Mouse (Mus musculus) thymus, adult 2 months (tissue): ENCODE results near the gene Actr2. TPM values are rescaled to one million over a fixed set of nuclear protein-coding genes. Genes with fewer than 3 reads are reported as not detected.
"Not testable (repeated sequence)": the region's sequence is repeated elsewhere in the genome, so short reads cannot be mapped to it uniquely, and the experiment has no call there.

ENCODE experiments used
- DNase-seq: peaks from one replicate; pipeline ENCODE4 v3.0.0; 2021
- H3K27ac ChIP-seq: fragments of 200-500 bp; 2 replicates; pipeline ENCODE4 v1.5.1; 2012; ENCODE audit warnings: low read length, control low read depth; ENCODE audit not compliant: control insufficient read depth, insufficient read depth
- H3K27me3 ChIP-seq: fragments of 200-500 bp; 2 replicates; pipeline ENCODE4 v1.6.1; 2012; ENCODE audit warnings: mild to moderate bottlenecking, low read length, moderate library complexity, mixed read lengths; ENCODE audit not compliant: control insufficient read depth, insufficient read depth
- H3K36me3 ChIP-seq: fragments of 200-500 bp; 2 replicates; pipeline ENCODE4 v1.6.1; 2012; ENCODE audit warnings: mild to moderate bottlenecking, low read length, moderate library complexity; ENCODE audit not compliant: control insufficient read depth, insufficient read depth
- H3K4me1 ChIP-seq: fragments of 200-500 bp; replicated peaks from 2 replicates; pipeline ENCODE4 v1.6.1; 2012; ENCODE audit warnings: low read length; ENCODE audit not compliant: control insufficient read depth, insufficient read depth
- H3K4me3 ChIP-seq: fragments of 200-500 bp; 2 replicates; pipeline ENCODE4 v1.5.1; 2012; ENCODE audit warnings: mild to moderate bottlenecking, low read length, control low read depth, moderate library complexity; ENCODE audit not compliant: control insufficient read depth, insufficient read depth
- CTCF ChIP-seq: fragments of 200-500 bp; IDR thresholded peaks from 2 replicates; pipeline ENCODE4 v1.5.1; 2012; ENCODE audit warnings: mild to moderate bottlenecking, control low read depth, low read length, moderate library complexity, borderline replicate concordance; ENCODE audit not compliant: control insufficient read depth, poor library complexity, insufficient read depth; ENCODE audit errors: extremely low read depth
- POLR2A ChIP-seq: fragments of 200-500 bp; IDR thresholded peaks from 2 replicates; pipeline ENCODE4 v1.6.1; 2012; ENCODE audit warnings: mild to moderate bottlenecking, low read length, control low read depth, moderate library complexity; ENCODE audit not compliant: control insufficient read depth, poor library complexity, insufficient read depth; ENCODE audit errors: extremely low read depth
- WGBS: fragments of 180-500 bp; shearing (Covaris S2); methylation state at CpG from one replicate; pipeline ENCODE4 v1.1.7; 2018; 5-methylcytosine and 5-hydroxymethylcytosine counted together
- polyA plus RNA-seq: library from polyadenylated mRNA; depleted of rRNA; stranded (reverse); fragments of >200 nt; gene quantifications from 2 replicates; pipeline ENCODE4 v1.2.3, GENCODE M21; 2012

The Actr2 gene
- polyA plus RNA-seq, 1 experiment = 41.7 TPM

- Histone ChIP-seq H3K36me3 (no peaks in the 10 kb centered on the region), H3K27ac (no peak overlapping the region), H3K4me3 (no peak overlapping the region), H3K27me3 (no peaks in the 10 kb centered on the region), H3K4me1 (no peaks in the 10 kb centered on the region)
- DNase-seq = no peak
- 92% methylated on average over 9 of the region's 9 CpGs for WGBS
- no peak for TF ChIP-seq CTCF
- TF ChIP-seq POLR2A = no peak
Observed at GRCm38 (mm10) chr11:20144536-20145263, 32.0 kb upstream of the Actr2 start.

DNA sequence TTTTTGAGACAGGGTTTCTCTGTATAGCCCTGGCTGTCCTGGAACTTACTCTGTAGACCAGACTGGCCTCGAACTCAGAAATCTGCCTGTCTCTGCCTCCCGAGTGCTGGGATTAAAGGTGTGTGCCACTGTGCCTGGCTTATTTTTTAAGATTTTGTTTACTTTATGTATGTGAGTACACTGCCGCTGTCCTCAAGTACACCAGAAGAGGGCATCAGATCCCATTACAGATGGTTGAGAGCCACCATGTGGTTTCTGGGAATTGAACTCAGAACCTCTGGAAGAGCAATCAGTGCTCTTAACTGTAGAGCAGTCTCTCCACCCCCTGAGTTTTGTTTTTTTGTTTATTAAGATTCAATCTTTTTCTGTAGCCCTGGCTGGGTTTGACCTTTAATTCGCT, 31.0 kb upstream of the Actr2 start:
- H3K27ac ChIP-seq, H3K4me1 ChIP-seq, H3K36me3 ChIP-seq, H3K27me3 ChIP-seq, H3K4me3 ChIP-seq: not testable (repeated sequence)
- peak; percentile 27 for DNase-seq
- WGBS = 94% methylated on average over 4 of the region's 4 CpGs

DNA sequence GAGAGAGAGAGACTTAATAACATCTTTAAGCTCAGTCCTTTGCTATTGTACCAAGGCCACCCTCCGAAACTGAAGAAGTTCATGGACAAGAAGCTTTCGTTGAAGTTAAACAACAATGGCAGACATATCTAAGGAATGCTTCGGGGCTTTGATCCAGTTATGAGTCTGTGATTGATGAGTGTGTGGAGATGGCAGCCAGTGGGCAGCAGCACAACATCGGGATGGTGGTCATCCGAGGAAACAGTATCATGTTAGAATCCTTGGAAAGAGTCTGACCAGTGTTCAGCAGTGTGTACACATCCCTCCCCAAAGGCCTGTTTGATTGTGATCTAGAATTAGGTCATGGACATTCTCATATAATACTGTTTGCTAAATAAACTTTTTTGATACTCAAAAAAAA, 29.8 kb upstream of the Actr2 start:
- DNase-seq = no peak
- Histone ChIP-seq H3K27ac (no peak overlapping the region), H3K36me3 (no peaks in the 10 kb centered on the region), H3K27me3 (no peaks in the 10 kb centered on the region), H3K4me1 (no peaks in the 10 kb centered on the region), H3K4me3 (no peak overlapping the region)
- TF ChIP-seq POLR2A (no peak), CTCF (no peak)
- over 99% methylated on average over 5 of the region's 5 CpGs for WGBS

GRCm38 (mm10) chr11:20140286-20140685, 27.6 kb upstream of the Actr2 start:
- Histone ChIP-seq H3K27me3 (no peaks in the 10 kb centered on the region), H3K36me3 (no peaks in the 10 kb centered on the region), H3K4me3 (no peak overlapping the region), H3K27ac (no peak overlapping the region), H3K4me1 (no peaks in the 10 kb centered on the region)
- whole genome bisulfite sequencing = 95% methylated on average over 5 of the region's 5 CpGs
- TF ChIP-seq CTCF = no peak
- TF ChIP-seq POLR2A = no peak
- DNase-seq = no peak

DNA sequence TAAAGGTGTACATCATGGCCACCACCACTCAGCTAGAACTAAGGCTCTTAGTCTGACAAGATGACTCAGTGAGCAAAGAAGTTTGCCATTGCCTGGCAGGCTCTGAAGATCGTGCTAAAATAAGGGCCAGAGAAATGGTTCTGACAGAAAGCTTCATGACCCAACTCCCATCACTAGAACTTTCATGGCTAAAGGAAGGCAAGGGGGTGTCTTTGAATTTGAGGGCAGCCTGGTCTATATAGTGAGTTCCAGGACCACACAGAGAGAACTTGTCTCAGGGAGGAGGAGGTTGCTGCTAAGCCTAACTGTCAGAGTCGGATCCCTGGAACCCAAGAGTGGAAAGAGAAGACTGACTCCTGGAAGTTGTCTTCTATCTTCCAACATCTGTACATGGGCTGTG, 27.0 kb upstream of the Actr2 start:
- H3K4me1 ChIP-seq = no peaks in the 10 kb centered on the region
- no peaks in the 10 kb centered on the region for H3K36me3 ChIP-seq
- no peak for DNase-seq
- TF ChIP-seq CTCF = no peak
- TF ChIP-seq POLR2A = no peak
- no peaks in the 10 kb centered on the region for H3K27me3 ChIP-seq
- no peak overlapping the region for H3K27ac ChIP-seq
- H3K4me3 ChIP-seq = no peak overlapping the region
- 94% methylated on average over 2 of the region's 2 CpGs for WGBS

DNA sequence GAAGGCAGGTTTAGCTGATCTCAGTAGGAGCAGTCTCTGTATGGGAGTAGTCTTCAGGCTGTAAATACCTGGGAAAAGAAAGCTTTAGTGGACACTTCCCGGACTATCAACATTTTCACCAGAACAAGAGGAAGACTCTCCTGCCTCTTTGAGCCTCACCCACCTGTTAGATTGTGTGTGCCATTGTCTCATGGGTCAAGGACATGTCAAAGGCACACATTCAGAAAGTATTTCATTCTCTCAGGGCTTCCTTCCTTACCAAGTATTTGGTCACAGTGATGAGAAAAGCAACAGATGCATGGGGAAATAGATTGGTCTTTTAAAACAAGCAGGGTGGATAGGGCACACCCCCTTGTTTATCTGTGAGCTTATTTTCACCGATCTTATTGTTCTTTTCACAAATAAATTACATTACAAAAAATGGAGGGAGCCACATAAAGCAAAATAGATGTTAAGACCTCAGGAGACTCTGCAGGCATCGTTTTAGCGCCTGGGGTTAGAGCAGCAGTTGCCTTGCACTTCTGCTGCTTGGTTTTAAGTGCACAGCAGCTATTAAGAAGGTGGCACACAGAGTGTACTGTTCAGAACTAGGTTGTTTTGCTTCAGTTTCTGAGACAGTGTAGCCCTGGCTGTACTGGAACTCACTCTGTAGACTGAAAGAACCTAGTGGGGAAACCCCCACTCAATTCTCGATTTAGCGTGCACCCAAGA, 25.9 kb upstream of the Actr2 start:
- no peaks in the 10 kb centered on the region for H3K4me1 ChIP-seq
- H3K4me3 ChIP-seq = no peak overlapping the region
- H3K36me3 ChIP-seq = no peaks in the 10 kb centered on the region
- WGBS = 98% methylated on average over 6 of the region's 6 CpGs
- no peaks in the 10 kb centered on the region for H3K27me3 ChIP-seq
- no peak for DNase-seq
- no peak overlapping the region for H3K27ac ChIP-seq
- TF ChIP-seq CTCF = no peak
- TF ChIP-seq POLR2A = no peak

- WGBS = 87% methylated on average over 2 of the region's 2 CpGs
- H3K27me3 ChIP-seq = no peaks in the 10 kb centered on the region
- no peak overlapping the region for H3K27ac ChIP-seq
- no peaks in the 10 kb centered on the region for H3K36me3 ChIP-seq
- H3K4me1 ChIP-seq = 0 out of 2 replicates have a peak, but pooled peaks cover 3% of the 10 kb centered on the region
- no peak for TF ChIP-seq POLR2A
- no peak for TF ChIP-seq CTCF
- DNase-seq = no peak
- no peak overlapping the region for H3K4me3 ChIP-seq
Observed at GRCm38 (mm10) chr11:20137872-20138271, 25.2 kb upstream of the Actr2 start.
